Mouse (Mus musculus): Measurements from ENCODE around the gene Ubqln1. TPM values are rescaled to one million over a fixed set of nuclear protein-coding genes. Genes with fewer than 3 reads are reported as not detected.
A peak's percentile ranks its signal among the peaks of the same experiment; 100 is the strongest.

Ubqln1 gene
- 100 to 1,000 TPM; 148 to 155 TPM for total RNA-seq (2021)

DNA sequence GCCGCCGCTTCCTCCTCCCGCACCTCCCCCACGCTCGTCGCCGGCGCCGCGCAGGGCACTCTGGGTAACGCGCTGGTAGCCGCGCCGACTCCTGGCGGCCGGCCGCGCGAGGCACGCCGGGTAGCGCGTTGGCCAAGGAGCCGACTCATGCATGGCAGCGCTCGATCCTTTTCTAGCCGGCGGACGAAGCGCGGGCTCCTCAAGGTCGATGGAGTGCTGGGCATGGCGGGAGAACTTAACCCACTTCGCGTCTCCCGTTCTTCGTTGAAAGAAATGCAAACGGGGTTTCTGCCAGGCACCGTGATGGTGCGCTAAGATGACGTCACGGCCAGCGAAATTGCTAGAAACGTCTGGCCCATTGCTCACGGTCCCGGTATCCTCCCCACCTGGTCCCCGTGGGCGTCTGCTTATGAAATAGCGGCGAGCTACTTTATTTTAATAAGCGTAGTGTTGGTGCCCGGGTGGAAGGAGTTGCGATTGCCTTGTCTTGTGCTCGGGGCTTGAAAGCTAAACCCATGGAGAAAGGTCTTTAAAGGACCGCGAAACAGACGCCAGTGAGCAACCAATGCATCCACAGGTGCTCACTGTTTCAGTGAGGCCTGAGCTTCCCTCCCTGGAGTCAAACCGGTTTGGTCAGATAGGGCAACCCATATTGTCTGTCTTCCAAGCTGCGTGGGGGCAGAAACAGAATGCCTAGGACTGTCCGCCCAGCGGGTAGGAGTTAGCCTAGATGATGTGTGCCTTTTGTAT, at the start of gene Ubqln1:
Gene Ubqln1 (minus strand): TSS at position 62 of the 750 bp plus-strand sequence.
- DNase-seq = peak; percentile 90 to 92

DNA sequence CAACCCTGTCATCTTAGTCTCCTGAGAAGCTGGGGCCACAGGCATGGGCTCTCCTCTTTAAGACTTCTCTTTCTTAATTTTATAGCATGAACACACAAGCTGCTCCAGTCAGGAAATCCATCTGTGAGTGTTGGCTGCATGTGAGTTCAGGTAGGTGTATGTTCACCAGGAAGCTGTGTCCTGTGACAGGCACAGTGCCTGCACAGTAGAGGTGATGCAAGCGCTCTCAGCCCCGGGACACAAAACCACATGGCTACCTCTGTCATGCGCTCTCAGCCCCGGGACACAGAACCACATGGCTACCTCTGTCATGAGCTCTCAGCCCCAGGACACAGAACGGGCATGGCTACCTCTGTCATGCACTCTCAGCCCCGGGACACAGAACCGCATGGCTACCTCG, 48.1 kb upstream of the Ubqln1 start:
- no peak for DNase-seq

DNA sequence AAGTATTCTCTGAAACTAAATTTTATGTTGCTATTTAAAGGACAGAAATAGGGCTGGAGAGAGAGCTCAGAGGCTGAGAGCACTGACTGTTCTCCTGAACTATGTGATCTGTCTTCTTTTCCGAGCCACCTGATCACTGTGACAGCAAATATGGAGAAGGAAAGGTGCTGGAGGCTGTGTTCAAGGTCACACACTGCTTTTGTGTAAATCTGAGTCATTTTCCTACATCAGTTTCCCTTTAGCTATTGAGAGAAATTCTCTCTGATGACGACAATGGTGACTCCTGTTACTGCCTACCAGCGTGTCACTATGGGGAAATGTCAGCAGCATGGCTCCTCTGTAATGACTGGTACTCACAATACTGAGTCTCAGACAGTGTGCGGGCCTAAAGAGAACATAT, 46.2 kb upstream of the Ubqln1 start:
- no peak for DNase-seq

DNA sequence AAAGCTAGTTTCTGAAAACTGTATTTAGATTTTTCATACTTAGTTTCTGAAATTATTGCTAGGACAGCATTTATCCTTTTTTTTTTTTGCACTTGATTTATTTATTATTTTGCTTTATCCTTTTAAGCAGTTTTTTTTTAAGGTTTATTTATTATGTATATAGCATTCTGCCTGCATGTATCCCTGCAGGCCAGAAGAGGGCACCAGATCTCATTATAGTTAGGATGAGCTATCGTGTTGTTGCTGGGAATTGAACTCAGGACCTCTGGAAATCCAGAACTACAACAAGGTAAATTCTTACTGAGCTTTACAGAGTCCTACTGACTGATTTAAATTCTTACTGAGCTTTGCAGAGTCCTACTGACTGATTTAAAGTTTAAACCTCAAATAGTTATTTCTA, 37.8 kb upstream of the Ubqln1 start:
- DNase-seq = no peak

DNA sequence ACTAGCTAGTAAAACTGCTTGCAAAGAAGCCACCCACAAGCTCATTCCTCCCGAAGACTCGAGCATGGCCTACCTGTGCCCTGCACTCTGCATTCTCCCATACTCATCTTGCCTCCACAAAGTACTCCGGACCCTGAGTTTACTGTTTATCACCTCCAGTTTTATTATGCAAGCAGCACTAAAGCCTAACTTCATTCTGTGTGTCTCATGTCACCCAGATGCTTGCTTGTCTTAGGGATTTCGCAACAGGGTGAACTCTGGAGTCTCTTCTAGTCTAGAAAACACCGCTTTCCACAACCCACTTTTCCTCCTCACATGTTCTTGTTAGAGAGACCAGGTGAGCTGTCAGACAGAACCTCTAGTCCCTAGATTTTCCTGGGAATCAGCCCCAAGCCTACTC, 33.5 kb upstream of the Ubqln1 start:
- no peak for DNase-seq

DNA sequence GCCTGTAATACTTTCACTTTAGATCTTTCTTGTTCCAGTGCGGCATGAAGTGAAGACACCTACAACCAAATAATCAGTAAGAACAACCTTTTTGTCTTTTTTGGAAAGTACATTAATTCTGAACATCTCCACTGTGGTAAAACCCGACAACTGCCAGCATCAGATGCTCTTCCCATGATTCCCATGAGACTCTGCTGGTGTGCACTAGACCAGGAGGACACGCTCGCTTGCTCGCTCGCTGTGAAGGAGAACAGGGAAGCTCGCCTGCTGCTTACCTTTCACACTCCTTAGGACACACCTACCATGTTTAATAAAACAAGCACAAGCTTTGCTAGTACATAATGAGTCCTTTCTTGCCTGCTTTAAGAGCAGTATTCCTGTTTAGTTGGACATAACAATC, 21.1 kb upstream of the Ubqln1 start:
- DNase-seq = no peak

DNA sequence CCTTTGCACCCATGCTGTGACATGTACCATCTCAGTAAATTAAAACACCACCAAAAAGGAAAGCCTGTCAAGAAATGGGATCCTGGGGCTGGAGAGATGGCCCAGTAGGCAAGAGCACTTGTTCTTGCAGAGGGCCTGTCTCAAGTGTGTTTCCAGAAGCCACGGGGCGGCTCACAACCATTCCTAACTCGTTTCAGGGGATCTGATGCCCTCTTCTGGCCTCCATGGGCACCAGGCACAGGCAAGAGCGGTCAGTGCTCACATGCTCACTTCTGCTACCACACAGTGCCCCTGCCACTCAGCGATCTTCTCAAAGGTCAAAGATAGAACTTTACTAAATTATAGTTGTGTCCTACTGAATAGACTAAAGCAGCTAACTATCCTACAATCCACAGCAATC, 17.2 kb upstream of the Ubqln1 start:
- peak; percentile 18 to 37 for DNase-seq

DNA sequence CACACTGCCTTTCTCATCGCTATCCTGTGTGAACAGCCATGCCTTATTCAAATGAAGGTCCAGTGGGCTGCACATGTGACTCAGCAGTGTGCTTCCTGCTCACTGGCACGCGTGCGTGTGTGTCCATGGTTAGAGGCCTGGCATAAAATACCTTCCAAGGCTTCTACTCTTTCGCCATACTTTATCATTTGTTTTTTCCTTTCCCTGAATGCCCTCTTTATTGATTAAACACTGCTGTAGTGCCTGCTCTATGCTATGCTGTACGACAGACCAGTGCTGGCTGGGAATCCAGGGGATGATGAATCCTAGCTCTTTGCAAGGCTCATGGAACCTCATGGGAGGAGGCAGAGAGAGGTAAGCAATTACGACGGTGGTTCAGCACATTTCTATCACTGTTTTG, 16.6 kb upstream of the Ubqln1 start:
- no peak for DNase-seq

DNA sequence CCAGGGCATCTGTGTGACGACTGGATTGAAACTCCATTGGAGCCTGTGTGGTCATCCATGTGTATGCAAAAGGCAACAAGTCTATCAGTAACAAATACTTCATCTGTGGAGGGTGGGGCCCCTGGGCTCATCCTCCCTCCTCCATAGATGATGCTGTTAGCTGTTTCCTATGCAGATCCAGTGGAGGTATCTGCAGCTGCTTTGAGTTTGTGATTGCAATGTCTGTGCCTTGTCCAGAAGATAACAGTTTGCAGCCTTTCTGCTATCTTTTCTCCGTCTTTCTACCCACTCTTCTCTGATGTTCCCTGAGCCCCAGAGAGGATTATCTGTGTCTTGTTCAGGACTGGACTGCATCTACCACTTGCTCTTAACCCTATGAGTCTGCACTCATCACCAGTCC, 13.2 kb upstream of the Ubqln1 start:
- DNase-seq = no peak

DNA sequence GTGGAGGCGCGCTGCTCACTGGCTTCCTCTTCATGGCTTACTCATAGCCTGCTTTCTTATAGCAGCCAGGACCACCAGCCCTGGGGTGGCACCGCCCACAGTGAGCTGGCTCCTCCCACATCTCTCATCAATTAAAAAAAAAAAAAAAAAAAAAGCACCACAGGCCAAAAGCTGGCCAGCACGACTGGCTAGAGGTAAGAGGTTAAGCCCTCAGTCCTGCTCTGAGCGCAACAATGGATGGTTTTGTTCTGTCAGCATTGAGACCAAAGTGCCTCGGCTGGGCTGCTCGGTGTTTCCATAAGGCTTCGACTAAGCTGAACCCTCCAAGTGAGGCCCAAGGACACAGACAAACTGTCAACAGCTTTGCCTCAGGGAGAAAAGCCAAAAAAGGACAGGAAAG, 10.2 kb upstream of the Ubqln1 start:
- no peak for DNase-seq

DNA sequence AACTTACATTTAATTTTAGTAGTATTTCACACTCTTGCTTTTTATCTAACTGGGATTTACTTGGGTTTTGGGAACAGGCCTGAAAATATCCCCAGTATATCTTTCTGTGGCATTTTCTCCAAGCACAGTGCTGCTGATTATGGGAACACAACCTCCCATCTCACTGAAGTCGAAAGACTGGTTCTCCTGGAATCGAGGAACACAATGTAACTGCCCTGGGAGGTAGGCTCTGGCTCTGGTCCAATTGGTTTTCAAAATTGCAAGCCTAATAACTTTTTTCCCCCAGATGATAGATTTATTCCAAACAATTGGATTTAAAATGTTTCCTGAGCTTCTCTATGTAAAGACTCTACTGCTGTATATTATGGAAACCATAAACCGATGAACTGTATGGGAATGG, 4.8 kb upstream of the Ubqln1 start:
- no peak for DNase-seq

DNA sequence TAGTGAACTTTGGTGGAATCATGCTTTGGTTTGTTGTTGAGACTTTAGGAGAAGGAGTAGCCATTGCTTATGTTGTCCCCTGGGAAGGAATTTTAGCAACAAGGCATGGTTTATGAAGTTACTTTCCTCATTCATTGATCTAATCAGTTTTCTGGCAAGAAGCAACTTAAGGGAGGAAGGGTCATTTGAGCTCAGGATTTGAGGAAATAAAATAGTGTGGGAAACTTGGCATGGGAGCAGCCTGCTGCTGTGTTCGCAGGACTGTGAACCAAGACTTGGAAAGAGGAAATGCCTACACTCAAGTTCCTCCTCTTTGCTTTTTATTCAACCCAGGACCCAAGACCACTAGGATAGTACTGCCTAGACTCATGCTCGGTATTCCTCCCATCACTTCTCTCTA, 2.1 kb upstream of the Ubqln1 start:
- no peak for DNase-seq

DNA sequence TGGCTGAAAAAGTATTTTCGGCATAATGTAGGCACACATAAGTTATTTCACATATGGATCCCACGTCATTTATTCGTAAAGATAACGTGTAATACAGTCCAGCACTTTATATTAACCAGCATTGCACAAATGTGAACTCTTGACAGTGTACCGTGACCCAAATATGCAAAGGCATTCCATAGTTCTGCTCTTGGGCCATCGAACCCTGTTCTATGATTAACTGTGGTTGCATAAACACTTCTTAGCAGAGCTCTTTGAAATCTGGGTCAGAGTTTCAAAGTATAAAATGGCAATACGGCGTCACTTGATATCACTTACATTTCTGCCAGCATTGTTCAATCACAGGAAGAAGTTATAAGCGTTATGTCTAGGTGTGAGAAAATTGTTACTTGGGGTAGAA, 942 bp upstream of the Ubqln1 start:
- DNase-seq = no peak

DNA sequence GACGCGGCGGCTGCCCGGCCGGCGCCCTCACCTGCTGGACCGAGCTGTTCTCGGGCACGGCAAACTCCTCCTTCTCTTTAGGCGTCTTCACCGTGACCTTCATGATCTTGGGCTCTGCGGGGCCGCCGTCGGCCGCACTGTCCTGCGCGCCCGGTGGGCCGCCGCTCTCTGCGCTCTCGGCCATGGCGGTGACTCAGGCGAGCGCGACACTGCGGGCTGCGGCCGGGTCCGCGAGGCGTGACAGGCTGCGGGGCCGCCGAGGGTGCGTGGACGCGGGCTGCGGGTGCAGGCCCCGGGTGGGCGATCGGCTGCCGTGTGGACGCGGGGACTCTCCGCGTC, 231 bp downstream of the Ubqln1 start:
- no peak for DNase-seq

DNA sequence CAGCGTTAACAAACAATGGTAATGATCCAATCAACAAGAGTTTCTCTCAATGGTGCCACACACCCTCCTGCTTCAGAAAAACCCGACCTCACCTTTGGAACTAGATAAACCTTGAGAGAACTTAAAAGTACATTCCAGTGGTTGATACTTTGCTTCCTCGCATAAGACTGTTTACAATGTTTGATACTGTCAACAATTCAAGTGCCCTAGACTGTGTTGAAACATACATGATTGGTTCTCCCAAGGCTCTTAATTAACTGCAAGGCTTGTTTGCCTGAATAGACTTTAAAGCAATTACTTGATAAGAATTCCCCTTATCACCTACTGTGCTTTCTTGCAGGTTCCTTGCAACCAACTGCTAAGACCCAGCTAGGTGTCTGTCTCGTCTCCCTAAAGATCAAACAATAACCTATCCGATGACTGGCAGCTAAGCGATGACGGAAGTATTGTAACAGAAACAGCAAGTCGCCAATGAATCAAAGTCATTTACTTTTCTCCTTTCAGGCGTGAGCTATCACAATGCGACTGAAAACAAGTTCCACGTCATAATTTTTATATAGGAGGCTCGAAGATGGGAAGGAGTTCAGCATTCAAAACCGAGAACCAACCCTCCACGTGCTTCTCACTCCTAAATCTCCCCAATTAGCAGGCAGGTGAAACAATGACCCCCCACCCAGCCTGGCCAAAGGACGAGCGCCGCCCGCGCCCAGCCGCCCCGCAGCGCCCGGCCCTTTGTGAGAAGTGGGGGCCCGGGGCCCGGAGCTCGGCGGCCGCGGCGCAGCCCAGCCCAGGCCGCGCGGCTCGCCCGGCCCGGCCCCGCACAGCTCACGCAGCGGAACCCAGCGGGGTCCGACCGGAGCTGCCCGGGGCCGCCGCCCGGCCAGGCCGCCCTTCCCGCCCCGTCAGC, 854 bp downstream of the Ubqln1 start:
- DNase-seq = no peak

DNA sequence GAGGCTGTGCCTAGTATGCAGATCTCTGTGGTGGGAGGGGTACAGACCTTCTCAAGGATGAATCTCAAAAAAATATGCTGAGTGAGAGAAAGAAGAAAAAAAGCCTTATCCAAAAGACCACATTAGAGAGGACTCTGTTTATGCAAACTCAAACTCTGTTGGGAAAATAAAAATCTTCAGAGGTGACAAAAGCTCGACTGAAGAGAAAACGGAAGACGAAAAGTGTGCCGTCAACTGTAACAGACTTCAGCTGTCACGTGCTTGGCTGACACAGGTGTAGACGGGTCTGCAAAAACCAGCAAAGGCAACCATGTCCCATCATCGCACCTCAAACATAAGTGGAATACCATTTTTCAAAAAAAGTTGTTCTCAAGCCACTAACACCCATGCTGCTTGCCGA, 1.7 kb downstream of the Ubqln1 start:
- no peak for DNase-seq

DNA sequence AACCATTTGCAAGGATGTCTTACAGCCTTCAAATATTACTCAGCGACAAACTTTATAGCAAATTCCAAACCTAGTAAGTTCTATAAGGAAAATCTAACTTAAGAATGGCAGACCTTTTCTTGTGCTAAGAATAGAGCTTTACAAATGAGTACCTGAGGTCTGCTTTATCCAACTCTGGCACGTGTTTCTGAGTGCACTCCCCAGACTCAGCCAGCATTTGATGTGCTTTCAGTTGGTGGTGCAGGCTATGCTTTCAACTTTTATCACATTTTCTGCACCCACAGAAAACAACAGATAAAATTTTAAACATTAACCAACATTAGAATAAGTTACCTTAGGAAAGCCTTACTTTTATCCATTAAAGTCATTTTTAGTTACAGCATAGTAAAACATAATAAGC, 2.9 kb downstream of the Ubqln1 start:
- no peak for DNase-seq

DNA sequence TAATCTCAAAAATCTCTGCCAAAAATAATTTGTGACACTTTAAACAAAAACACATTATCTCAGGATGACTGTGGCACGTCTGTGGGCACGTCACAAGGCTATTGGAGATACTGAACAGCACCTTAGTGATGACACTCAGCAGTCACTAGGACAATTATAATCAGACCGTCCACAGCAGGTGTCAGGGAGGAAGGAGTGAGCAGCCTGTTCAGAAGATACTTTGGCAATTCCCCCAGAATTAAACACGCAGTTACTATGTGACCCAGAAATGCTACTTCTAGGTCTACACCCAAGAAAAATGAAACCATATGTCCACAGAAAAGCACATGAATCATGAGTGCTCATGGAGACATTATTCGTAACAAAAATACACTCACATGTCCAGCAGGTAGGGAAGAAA, 5.0 kb downstream of the Ubqln1 start:
- DNase-seq = no peak

DNA sequence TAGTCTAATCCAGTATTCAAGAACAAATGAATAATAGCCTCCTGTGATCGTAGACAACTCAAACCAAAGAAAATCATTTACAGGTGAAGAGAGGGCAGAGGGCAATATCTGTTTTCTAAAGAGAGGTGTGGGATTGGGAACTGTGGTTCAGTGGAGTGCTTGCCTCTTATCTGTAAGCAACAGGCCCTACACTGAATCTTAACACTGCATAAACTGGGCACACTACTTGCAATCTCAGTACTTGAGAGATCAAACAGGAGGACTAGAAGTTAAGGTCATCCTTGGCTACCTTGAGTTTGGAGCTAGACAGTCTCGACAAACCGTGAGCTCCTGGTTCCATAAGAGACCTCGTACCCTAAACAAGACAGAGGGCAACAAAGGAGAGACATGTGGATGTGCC, 9.4 kb downstream of the Ubqln1 start:
- DNase-seq = no peak

DNA sequence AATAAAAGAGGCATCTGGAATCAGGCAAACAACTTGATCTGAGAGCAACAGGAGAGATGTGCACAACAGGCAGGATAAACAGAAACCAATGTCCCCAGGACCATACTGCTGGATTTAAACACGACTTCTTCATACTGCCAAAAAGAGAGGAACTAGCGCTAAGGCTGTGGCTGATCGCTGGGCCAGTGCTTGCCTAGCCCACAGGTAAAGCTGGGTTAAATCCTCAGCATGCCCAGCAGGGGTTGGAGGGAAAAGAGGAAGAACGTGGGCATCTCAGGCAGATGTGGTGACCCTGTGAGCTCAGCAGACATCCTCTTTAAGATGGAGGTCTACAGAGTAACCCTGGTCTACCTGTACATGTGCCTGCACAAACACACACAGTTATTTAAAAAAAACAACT, 10.5 kb downstream of the Ubqln1 start:
- DNase-seq = no peak

DNA sequence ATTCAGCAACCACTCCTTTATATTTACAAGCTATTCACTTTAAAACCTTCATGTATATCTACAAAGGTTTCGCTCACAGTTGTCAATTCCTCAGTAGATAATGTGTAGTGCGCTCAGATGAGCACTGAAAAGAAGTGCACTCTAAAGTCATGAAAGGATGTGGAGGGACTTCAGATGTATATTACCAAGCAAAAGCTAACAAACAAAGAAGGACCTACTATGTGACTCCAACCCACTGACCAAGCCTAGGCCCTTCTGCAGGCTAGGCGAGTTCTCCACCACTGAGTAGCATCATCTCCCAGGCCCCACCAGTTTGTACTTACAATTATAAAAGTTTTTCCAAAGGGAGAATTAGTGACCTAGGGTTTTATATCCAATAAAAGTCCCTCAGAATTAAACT, 11.3 kb downstream of the Ubqln1 start:
- no peak for DNase-seq

DNA sequence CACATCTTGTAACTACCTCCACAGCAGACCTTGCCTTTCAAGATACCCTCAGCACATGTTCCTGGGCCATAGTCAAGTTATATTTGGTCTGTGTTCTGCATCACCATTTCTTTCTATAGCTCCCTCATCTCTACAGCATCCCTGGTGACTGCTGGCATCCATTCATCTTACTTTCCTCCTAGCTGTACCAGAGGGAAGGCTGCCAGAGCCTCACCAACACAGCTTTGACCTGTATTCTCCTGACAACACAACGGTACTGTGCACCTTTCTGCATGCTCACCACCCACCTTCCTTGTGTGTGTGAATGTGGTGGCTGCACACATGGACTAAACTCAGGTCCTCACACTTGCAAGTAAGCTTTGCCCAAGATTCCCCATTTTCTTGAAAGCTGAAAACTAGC, 12.6 kb downstream of the Ubqln1 start:
- no peak for DNase-seq

DNA sequence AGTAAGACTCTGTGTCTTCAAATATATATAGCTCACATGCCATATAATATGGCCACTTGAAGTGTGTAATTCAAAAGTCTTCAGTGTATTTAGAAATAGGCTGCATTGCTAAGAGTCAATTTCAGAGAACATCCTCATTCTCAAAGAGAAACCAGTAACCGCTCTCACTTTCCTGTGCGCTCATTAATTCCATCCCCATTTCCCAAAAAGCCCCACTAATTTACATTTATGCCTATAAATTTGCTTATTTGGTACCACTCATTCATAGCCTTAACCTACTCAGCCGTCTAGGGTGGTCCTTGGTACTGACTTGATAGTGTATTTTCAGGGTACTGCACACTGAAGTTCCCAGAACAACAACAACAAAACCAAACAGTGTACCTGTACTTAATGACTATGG, 13.5 kb downstream of the Ubqln1 start:
- DNase-seq = no peak

DNA sequence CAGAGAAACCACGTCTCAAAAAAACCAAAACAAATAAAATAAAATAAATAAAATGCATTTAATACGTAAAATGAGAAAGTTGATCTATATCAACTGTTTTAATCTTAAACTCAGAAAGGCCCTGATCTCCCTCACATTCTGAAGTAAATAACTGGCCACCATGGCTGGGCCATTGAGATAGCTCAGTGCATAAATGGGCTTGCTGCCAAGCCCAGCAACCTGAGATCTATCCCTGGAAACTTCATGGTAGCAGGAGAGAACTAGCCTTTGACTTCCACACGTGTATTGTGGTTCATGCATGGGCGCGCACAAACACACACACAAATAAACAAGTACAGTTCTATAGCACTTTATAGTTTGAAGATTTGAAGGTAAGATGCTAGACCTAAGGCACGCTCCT, 14.1 kb downstream of the Ubqln1 start:
- DNase-seq = no peak

Data from layer of hippocampus, postnatal 36 days (tissue).